Mouse (Mus musculus): ENCODE measurements around the gene Sgip1. TPM values are rescaled to one million over a fixed set of nuclear protein-coding genes. Genes with fewer than 3 reads are reported as not detected.

Sgip1 gene
- total and polyA plus RNA-seq, 3 experiments, result 0.92 to 5.6 TPM; not detected in 1

DNA sequence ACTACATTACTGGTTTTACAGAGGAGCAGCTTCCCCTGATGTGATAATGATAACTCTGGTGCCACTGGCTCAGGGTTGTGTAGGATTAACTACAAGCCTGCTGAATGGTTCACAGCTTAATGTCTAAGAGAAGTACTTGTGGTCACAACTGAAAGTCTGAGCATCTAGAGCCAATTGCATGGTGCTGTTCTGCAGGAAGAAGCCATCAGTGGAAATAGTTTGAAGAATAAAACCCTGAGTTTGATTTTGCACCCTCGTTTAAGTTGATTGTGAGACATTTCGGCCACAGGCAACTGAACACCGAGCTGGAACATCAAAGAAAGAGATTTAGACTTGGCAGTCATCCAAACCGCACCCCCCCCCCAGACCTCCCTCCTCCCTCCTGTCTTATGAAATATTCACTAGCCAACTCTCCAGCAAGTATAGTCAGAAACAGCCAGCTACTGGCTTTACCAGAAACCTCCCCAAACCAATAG lies 265.9 kb downstream of the Sgip1 start:
- no peaks in the 10 kb centered on the region for H3K36me3 ChIP-seq (ENCODE audit: control insufficient read depth in 1 of 2, insufficient read depth in 2 of 2, low read length in 2 of 2)
- no peaks in the 10 kb centered on the region for H3K79me2 ChIP-seq (ENCODE audit: control insufficient read depth, insufficient read depth, low read length, poor library complexity)
- peak; percentile 48 for DNase-seq (ENCODE audit: low read depth, low spot score)
- no peaks in the 10 kb centered on the region for H3K4me1 ChIP-seq (ENCODE audit: control insufficient read depth in 1 of 2, insufficient read depth in 2 of 2, low read length in 2 of 2)
- H3K9ac ChIP-seq (ENCODE audit: control insufficient read depth, low read depth, low read length, poor library complexity, severe bottlenecking), result no peak overlapping the region
- H3K27ac ChIP-seq (ENCODE audit: control insufficient read depth, low read depth, low read length), result no peak overlapping the region
- no peaks in the 10 kb centered on the region for H3K9me3 ChIP-seq (replicated peaks; ENCODE audit: insufficient read depth, low read length)
- no peak overlapping the region for H3K4me3 ChIP-seq (ENCODE audit: control insufficient read depth in 1 of 2, insufficient read depth in 1 of 2, low read depth in 2 of 2, low read length in 2 of 2)
- H3K27me3 ChIP-seq (ENCODE audit: control insufficient read depth in 1 of 2, insufficient read depth in 2 of 2, low read length in 2 of 2), result no peaks in the 10 kb centered on the region; a peak in 1 of 4 replicates
- no peak for TF ChIP-seq BHLHE40 (IDR thresholded peaks at IDR 0.05; ENCODE audit: borderline replicate concordance, low read depth, low read length)

- H3K79me2 ChIP-seq (ENCODE audit: control insufficient read depth, insufficient read depth, low read length, poor library complexity), result no peaks in the 10 kb centered on the region
- H3K27ac ChIP-seq (ENCODE audit: control insufficient read depth, low read depth, low read length), result no peak overlapping the region
- H3K4me3 ChIP-seq (ENCODE audit: control insufficient read depth in 1 of 2, insufficient read depth in 1 of 2, low read depth in 2 of 2, low read length in 2 of 2), result no peak overlapping the region
- no peak overlapping the region for H3K9ac ChIP-seq (ENCODE audit: control insufficient read depth, low read depth, low read length, poor library complexity, severe bottlenecking)
- TF ChIP-seq BHLHE40 (IDR thresholded peaks at IDR 0.05; ENCODE audit: borderline replicate concordance, low read depth, low read length) (no peak), RAD21 (IDR thresholded peaks at IDR 0.05; ENCODE audit: low read depth, low read length) (no peak), TCF12 (IDR thresholded peaks at IDR 0.05; ENCODE audit: low read depth, low read length) (no peak), POLR2AphosphoS2 (IDR thresholded peaks at IDR 0.05; ENCODE audit: low read length) (no peak), POLR2A (IDR thresholded peaks at IDR 0.05; ENCODE audit: control insufficient read depth in 1 of 2, insufficient read depth in 1 of 2, low read depth in 1 of 2, low read length in 2 of 2, poor library complexity in 1 of 2) (no peak), USF1 (IDR thresholded peaks at IDR 0.05; ENCODE audit: low read depth, low read length) (no peak), MYB (IDR thresholded peaks at IDR 0.05; ENCODE audit: low read depth, low read length) (no peak), GATA1 (IDR thresholded peaks at IDR 0.05; ENCODE audit: low read depth, low read length) (no peak), ELF1 (IDR thresholded peaks at IDR 0.05; ENCODE audit: low read depth, low read length) (no peak), CHD2 (IDR thresholded peaks at IDR 0.05; ENCODE audit: low read length) (no peak), KAT2A (conservative IDR thresholded peaks at IDR 0.05; ENCODE audit: low read depth, low read length) (no peak), NRF1 (IDR thresholded peaks at IDR 0.05; ENCODE audit: insufficient read depth, low read depth, low read length, poor library complexity, severe bottlenecking) (no peak), HCFC1 (IDR thresholded peaks at IDR 0.05; ENCODE audit: low read depth, low read length) (no peak), CHD1 (IDR thresholded peaks at IDR 0.05; ENCODE audit: low read depth, low read length) (no peak), MYC (IDR thresholded peaks at IDR 0.05; ENCODE audit: low read depth, low read length) (no peak)
- H3K4me1 ChIP-seq (ENCODE audit: control insufficient read depth in 1 of 2, insufficient read depth in 2 of 2, low read length in 2 of 2), result no peaks in the 10 kb centered on the region
- H3K9me3 ChIP-seq (replicated peaks; ENCODE audit: insufficient read depth, low read length), result no peaks in the 10 kb centered on the region
- H3K27me3 ChIP-seq (ENCODE audit: control insufficient read depth in 1 of 2, insufficient read depth in 2 of 2, low read length in 2 of 2), result no peaks in the 10 kb centered on the region; a peak in 1 of 4 replicates
- no peak for DNase-seq (ENCODE audit: low read depth, low spot score)
- H3K36me3 ChIP-seq (ENCODE audit: control insufficient read depth in 1 of 2, insufficient read depth in 2 of 2, low read length in 2 of 2), result no peaks in the 10 kb centered on the region
Measured at GRCm38 (mm10) chr4:103010734-103011133, 269.6 kb downstream of the Sgip1 start.

DNA sequence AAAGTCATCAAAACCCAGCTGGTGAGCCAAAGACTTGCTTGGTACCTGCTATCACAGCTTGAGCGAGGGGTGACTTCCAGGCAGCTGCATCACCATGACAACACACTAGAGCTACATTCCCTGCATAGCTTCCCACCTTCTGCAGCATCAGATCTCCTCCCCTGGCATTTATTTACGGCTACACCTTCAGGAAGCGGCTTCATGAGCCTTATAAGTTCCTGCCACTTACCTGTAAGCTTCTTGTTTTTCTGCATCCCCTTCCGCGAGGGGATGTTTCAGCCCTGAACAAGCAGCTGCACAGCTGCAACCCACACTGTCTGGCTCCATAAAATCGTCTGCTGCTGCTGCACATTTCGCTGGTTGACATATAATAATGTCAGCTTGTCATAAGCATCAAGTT lies 270.7 kb downstream of the Sgip1 start:
- Histone ChIP-seq H3K79me2 (ENCODE audit: control insufficient read depth, insufficient read depth, low read length, poor library complexity) (no peaks in the 10 kb centered on the region), H3K27me3 (ENCODE audit: control insufficient read depth in 1 of 2, insufficient read depth in 2 of 2, low read length in 2 of 2) (no peaks in the 10 kb centered on the region; a peak in 1 of 4 replicates), H3K9me3 (replicated peaks; ENCODE audit: insufficient read depth, low read length) (no peaks in the 10 kb centered on the region), H3K9ac (ENCODE audit: control insufficient read depth, low read depth, low read length, poor library complexity, severe bottlenecking) (no peak overlapping the region), H3K4me1 (ENCODE audit: control insufficient read depth in 1 of 2, insufficient read depth in 2 of 2, low read length in 2 of 2) (no peaks in the 10 kb centered on the region), H3K4me3 (ENCODE audit: control insufficient read depth in 1 of 2, insufficient read depth in 1 of 2, low read depth in 2 of 2, low read length in 2 of 2) (no peak overlapping the region), H3K27ac (ENCODE audit: control insufficient read depth, low read depth, low read length) (no peak overlapping the region), H3K36me3 (ENCODE audit: control insufficient read depth in 1 of 2, insufficient read depth in 2 of 2, low read length in 2 of 2) (no peaks in the 10 kb centered on the region)
- TF ChIP-seq MYB (IDR thresholded peaks at IDR 0.05; ENCODE audit: low read depth, low read length), result no peak
- no peak for TF ChIP-seq NELFE (IDR thresholded peaks at IDR 0.05; ENCODE audit: low read depth, low read length)
- TF ChIP-seq CHD1 (IDR thresholded peaks at IDR 0.05; ENCODE audit: low read depth, low read length), result no peak
- TF ChIP-seq SIN3A (IDR thresholded peaks at IDR 0.05; ENCODE audit: low read length), result no peak
- no peak for TF ChIP-seq MAFK (IDR thresholded peaks at IDR 0.05; ENCODE audit: borderline replicate concordance, low read depth, low read length)
- TF ChIP-seq USF1 (IDR thresholded peaks at IDR 0.05; ENCODE audit: low read depth, low read length), result no peak
- no peak for TF ChIP-seq POLR2AphosphoS5 (IDR thresholded peaks at IDR 0.05; ENCODE audit: borderline replicate concordance, low read depth, low read length)
- TF ChIP-seq POLR2AphosphoS2 (IDR thresholded peaks at IDR 0.05; ENCODE audit: low read length), result no peak
- TF ChIP-seq SMC3 (IDR thresholded peaks at IDR 0.05; ENCODE audit: low read depth, low read length), result no peak
- no peak for TF ChIP-seq JUND (IDR thresholded peaks at IDR 0.05; ENCODE audit: low read depth, low read length)
- TF ChIP-seq ZKSCAN1 (IDR thresholded peaks at IDR 0.05; ENCODE audit: low read depth, low read length), result no peak
- TF ChIP-seq TCF12 (IDR thresholded peaks at IDR 0.05; ENCODE audit: low read depth, low read length), result no peak
- no peak for TF ChIP-seq MYC (IDR thresholded peaks at IDR 0.05; ENCODE audit: low read depth, low read length)
- TF ChIP-seq ZMIZ1 (IDR thresholded peaks at IDR 0.05; ENCODE audit: low read depth, low read length), result no peak
- no peak for TF ChIP-seq UBTF (IDR thresholded peaks at IDR 0.05; ENCODE audit: borderline replicate concordance, insufficient read depth, low read depth, low read length)
- no peak for TF ChIP-seq RAD21 (IDR thresholded peaks at IDR 0.05; ENCODE audit: low read depth, low read length)
- TF ChIP-seq E2F4 (IDR thresholded peaks at IDR 0.05; ENCODE audit: borderline replicate concordance, low read depth, low read length), result no peak
- no peak for DNase-seq (ENCODE audit: low read depth, low spot score)
